Mouse (Mus musculus): ENCODE results near the gene Ublcp1.
"Not testable (repeated sequence)": the region's sequence is repeated elsewhere in the genome, so short reads cannot be mapped to it uniquely, and the experiment has no call there.

Gene Ublcp1

DNA sequence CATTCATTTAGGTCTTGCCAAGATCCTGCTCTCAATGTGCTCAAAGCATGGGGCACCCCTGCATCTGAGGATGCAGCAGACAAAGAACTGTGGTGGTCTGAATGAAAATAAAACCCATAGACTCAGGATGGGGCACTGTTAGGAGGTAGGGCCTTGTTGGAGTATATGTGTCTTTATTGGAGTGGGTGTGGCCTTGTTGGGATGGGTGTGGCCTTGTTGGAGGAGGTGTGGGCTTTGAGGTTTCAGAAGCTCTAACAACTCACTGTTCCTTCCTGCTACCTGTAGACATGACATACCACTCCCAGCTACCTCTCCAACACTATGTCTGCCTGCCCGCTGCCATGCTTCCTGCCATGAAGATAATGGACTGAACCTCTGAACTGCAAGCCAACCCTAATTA is 18.8 kb upstream of the Ublcp1 start:
- DNase-seq = no peak

GRCm38 (mm10) chr11:44485089-44485736 is 14.9 kb upstream of the Ublcp1 start:
- no peak for DNase-seq

DNA sequence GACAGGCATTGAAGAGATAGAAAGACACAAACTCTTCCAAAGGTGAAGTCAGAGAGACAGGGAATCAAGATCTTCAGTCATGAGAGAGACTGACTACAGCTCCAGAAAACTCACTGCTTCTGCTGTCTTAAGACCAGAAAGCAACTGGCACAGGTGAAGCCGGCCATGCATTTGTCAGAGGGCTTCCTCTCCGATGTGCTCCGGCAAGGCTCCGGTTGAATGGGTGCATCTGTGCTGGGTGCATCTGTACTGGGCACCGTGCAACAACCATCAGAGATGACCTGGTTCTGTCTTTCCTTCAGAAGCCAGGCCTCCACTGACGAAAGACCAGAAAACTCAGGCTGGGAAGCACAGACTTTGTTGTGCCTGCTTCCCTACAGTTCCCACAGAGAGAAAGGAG is 9.9 kb upstream of the Ublcp1 start:
- DNase-seq = no peak

DNA sequence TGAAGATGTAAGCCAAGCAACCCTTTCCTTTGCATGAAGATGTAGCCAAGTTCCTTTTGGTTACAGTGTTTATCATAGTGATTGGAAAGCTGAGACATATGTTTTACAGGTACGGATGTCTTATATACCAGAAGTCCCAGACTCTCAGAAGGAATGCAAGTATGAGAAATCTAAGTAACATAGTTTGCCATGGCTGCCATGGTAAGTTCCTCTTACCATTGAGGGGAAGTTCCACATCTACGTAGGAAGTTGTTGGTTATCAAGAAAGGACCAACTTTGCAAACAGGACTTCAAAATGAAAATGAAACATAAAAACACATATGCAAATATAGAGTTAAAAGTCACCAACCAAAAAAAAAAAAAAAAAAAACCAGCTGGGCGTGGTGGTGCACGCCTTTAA is 8.1 kb upstream of the Ublcp1 start:
- no peak for DNase-seq

- no peak for DNase-seq
These were observed 6.1 kb upstream of the Ublcp1 start for GRCm38 (mm10) chr11:44476445-44476844.

DNA sequence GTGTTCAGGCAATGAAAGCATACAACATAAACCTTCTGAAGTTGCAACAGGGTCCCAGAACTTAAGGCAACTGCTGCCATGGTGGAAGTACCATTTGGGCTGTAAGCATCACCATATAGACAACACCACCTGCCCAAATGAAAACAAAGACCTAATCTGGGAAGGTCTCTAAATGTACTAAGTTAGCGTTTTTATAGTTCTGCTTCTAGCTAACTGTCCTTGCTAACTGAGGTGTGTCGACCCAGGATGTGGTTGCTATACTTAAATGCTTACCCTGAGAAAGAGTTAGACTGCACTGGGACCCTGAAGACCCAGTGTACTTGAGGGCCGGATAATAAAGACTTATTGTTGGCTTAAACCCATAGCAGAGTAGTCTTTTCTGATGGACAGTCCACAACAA is 5.2 kb upstream of the Ublcp1 start:
- no peak for DNase-seq

DNA sequence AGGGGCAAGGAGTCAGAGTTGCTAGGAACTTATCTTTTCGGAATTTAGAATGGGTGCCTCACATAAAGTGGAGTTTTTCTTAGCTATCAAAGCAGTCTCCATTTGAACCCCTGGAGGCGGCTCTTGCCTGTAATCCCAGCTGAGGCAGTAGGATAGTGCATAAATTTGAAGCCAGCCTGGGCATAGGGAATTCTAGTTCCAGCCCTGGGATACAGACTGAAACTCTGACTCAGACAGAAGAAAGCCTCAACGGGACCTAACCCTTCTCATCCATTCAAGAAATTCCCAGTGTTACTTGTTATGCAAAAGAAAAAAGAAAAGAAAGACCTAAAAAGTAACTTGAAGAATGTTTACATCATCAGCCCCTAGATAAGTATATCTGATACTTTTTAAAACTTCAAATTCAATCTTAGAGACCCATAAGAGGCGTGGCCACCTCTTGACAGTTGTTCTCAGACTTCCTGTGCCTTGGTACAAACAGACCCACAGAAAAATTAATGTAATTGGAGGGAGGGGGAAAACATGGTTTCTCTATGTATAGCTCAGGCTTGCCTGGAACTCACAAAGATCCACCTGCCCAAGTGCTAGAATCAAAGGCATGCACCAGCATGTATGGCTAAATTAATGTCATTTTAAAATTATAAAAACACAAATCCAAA is 1.2 kb upstream of the Ublcp1 start:
- peak in 1 of 2 experiments; percentile 39 for DNase-seq

DNA sequence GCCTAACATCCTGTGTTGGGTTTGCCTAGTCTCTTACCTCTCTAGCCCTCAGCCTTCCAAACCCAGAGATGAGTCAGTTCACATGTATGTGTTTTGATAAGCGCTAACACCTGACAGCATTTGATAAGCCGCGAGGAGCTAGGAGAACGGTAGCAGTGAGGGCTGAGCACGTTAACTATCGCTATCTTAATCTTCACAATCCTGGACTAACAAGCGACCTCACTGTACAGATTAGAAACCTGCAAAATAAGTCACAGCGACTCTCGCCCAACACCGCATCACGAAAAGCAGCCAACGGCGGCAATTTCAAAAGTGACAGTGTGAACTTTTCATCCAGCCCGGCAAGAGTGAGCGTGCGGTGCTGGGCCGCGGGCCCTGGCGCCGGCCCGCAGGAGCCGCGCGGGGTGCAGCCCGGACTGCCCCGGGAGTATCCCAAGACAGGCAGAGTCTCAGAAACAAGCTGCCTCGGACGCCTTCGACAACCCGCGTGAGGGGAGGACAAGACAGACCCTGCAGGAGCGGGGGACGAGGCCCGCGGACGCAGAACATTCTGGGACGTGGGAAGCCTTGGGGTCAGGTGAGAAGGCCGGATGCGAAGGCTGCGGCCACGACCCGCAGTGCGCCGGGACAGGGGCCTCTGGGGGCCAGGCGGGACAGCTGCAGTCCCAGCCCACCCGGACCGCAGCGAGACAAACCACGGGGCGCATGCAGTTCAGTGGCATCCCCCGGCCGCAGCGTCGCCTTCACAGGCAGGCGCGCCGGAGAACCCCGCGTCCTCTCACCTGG is 459 bp downstream of the Ublcp1 start:
- no peak for DNase-seq

DNA sequence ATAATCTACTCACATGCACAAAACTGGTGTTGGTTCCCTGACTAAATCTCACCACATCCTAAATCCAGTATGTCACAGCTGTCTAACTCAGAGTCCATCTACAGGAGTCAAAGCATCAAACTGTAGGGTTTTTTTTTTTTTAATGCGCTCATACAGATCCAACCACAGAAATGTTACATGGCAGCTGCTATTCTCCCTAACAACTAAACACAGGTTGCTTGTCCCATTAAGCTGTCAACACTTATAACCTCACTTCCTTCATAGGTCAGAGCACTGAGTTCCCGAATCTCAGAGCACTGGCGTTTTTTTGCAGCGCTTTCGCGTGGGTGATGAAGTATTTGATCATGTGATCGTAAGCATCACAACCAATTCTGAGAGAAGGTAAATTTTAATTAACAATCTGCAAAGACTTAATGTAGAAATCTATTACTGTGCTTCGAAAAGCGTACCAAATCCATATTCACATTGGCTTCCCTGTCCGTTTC is 1.9 kb downstream of the Ublcp1 start:
- DNase-seq = no peak

- no peak for DNase-seq
These were observed 3.3 kb downstream of the Ublcp1 start for GRCm38 (mm10) chr11:44466949-44467442.

- no peak for DNase-seq
These were observed 8.8 kb downstream of the Ublcp1 start for GRCm38 (mm10) chr11:44461493-44461892.

GRCm38 (mm10) chr11:44453423-44453822 is 16.9 kb downstream of the Ublcp1 start:
- peak; percentile 60 to 64 for DNase-seq

- not testable (repeated sequence) for DNase-seq
These were observed 18.3 kb downstream of the Ublcp1 start for GRCm38 (mm10) chr11:44452016-44452415.

DNA sequence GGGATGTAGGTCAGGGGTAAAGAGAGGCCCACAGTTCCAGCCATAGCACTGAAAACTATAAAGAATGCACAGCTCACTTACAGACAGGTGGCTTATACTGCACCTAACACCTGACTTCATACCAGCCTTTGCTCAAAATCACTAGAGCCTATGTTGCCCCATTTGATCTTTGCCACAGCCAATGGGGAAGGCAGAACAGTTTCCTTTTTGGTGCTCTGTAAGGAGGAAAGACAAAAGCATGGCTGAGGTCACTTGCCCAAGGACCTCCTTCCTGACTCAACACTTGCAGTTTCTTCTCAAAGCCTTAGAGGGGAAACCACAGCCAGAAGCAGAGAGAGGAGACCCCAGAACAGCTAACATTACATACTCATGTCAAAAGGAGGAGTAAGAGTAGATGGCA is 19.3 kb downstream of the Ublcp1 start:
- DNase-seq = peak; percentile 55 to 67

DNA sequence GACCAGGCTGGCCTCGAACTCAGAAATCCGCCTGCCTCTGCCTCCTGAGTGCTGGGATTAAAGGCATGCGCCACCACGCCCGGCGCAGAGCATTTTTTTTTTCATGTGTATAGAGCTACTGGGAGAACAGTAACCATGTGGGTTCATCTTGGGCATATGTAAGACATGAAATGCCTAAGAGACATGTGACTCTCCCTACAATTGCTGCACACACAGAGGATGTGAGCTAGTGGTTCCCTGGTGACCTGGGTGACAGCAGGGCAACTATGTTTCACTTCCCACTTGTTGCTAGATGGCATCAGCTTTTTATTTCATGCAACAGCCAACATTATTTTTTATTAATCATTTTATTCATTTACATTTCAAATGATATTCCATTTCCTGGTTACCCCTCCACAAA is 32.5 kb downstream of the Ublcp1 start:
- DNase-seq = no peak

DNA sequence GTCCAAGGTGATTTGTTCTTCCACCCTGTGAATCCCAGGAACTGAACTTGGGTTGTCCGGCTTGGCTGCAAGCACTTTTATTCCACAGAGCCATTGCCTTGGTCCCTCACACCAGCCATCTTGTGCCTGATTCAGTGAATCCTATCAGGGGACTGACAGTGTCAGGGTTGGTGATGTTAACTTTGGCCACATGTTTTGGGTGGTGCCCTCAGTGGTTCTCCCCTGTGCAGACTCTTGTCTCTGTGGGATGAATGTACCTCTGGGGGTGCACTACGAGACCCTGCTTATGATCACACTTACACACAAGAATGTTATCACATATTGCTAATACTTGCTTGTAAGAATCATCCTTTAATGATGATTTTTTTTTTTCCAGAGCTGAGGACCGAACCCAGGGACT is 40.3 kb downstream of the Ublcp1 start:
- no peak for DNase-seq

DNA sequence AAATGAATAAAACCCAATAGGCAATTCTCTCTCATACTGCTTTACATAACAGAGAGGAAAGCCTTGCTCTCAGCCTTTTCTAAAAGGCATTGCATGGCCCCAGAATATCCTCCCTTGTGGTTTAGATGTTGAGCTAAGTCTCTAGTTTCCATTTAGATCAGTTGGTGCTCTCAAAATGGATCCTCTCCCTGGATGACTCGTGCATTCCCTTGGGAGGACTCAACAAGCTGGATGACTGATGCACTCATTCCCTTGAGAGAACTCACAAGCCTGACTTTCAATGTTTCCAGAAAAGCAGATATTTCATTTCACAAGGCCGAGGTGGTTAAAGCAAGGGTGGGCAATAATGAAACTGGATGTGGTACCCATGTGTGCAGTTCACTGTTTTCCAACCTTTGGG is 42.3 kb downstream of the Ublcp1 start:
- DNase-seq = no peak

- DNase-seq = no peak
These were observed 44.7 kb downstream of the Ublcp1 start for GRCm38 (mm10) chr11:44425626-44426025.

GRCm38 (mm10) chr11:44425006-44425405 is 45.3 kb downstream of the Ublcp1 start:
- DNase-seq = no peak

- no peak for DNase-seq
These were observed 46.3 kb downstream of the Ublcp1 start for GRCm38 (mm10) chr11:44423955-44424354.

GRCm38 (mm10) chr11:44423261-44423660 is 47.0 kb downstream of the Ublcp1 start:
- DNase-seq = no peak

GRCm38 (mm10) chr11:44422337-44423111 is 47.8 kb downstream of the Ublcp1 start:
- DNase-seq = no peak

- no peak for DNase-seq
These were observed 52.9 kb downstream of the Ublcp1 start for GRCm38 (mm10) chr11:44417403-44417802.
